Mouse (Mus musculus) left cerebral cortex, adult 8-10 months (tissue): ENCODE results near the gene Cdhr2. TPM values are rescaled to one million over a fixed set of nuclear protein-coding genes. Genes with fewer than 3 reads are reported as not detected.

Source experiments
- DNase-seq, 2 experiments: peaks; one replicate each; pipeline ENCODE4 v3.0.0; 2022; ENCODE audit warnings: low spot score in 2 of 2
- total RNA-seq, 4 experiments: library from RNA; stranded (reverse); gene quantifications; 2 replicates each; pipeline ENCODE4 v1.2.4; 2022

Gene Cdhr2
- total RNA-seq, 4 experiments from 2014 or later = 0.13 to 0.35 (median 0.25) TPM

- DNase-seq = no peak
These were observed 48.0 kb downstream of the Cdhr2 start for GRCm38 (mm10) chr13:54749061-54749863.

DNA sequence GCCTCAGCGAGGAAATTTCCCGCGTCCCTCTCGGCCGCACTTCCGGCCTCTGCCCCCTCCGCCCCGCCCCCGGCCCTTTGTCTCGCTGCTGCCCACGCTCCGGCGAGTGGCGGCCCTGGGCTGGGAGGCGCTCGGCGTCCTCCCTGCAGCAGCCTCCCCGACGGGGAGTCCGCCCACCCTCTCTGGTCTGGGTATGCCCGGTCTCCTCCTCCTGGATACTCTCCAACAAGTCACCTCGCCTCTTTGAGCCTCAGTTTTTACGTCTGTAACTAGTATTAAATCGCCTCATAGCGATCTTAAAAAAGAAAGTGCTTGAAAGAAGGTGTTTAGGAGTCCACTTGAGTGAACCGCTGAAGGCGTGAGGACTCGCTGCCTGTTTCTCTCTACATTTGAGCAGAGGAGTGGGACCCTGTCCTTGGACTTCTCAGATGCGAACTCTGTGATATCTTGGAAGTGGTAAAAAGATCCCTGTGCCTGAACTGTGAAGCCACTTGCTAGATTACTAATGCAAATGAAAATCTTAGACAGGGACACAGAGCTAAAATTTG, 48.7 kb downstream of the Cdhr2 start, which contains the start of gene Gprin1:
TSS of gene Gprin1 (minus strand) at position 11 of the 548 bp plus-strand sequence.
- no peak for DNase-seq

- no peak for DNase-seq
These were observed 49.4 kb downstream of the Cdhr2 start for GRCm38 (mm10) chr13:54750699-54751098.

DNA sequence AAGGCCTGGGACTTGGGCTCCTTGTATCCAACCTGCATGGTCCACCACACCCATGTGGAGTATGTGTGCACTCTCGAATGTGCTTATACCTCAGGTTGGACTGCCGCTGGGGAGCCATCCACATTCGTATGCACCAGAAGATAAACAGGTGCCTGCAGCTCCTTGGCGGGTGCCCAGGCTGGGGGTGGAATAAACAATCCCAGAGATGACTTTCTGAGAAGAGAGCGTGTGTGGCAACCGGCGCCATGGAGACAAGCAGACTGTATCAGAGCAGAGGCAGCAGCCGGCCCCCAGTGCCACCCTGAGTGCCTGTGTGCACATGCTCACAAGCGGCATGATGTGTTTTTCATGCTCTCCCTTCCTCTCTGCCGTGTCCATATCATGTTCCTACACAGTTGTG, 51.4 kb downstream of the Cdhr2 start:
- DNase-seq = peak; percentile 53 to 95

GRCm38 (mm10) chr13:54753733-54754132, 52.5 kb downstream of the Cdhr2 start:
- no peak for DNase-seq

DNA sequence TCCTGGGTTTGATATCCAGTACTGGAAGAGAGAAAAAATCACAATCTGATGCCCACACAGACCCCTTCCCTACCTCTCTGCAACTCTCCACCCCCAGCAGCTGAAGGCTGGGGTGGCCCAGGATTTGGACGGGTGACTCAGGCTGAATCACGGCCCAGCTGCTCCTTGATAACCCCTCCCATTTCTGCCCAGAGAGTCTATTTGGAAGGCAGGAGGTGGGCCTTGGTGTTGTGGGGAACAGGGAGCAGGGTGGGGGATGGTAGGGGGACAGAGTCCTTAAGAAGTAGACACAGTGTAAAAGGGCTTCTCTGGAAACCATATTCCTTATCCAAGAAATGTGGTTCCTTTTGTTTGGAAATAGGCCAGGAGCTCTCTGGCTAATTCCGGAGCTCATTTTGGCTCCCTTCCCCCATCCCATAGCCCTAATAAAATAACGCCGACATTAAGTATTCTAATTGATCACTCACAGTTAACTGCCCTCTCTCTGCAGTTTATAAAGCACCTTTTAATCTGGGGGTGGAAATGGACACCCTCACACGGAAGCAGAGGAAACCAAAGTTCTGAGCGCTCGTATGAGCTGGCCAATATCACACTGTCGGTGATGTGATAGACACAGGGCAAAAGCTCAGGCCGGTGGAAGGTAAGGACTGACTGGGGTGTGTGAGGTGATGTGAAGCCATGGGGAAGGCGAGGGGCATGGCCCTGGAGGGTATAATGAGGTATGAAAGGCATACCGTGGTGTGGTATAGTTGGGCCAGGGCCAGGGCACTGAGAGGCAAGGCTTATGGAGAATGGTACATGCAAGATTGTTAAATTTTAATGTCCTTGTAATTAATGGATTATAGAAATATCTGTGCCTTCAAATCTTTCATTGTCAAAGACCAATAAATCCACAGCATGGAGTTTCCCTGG, 53.2 kb downstream of the Cdhr2 start:
- peak in 1 of 2 experiments; percentile 9 for DNase-seq

- DNase-seq = peak in 1 of 2 experiments; percentile 24
These were observed 54.1 kb downstream of the Cdhr2 start for GRCm38 (mm10) chr13:54755201-54755830.

GRCm38 (mm10) chr13:54756156-54756712, 55.0 kb downstream of the Cdhr2 start:
- no peak for DNase-seq

DNA sequence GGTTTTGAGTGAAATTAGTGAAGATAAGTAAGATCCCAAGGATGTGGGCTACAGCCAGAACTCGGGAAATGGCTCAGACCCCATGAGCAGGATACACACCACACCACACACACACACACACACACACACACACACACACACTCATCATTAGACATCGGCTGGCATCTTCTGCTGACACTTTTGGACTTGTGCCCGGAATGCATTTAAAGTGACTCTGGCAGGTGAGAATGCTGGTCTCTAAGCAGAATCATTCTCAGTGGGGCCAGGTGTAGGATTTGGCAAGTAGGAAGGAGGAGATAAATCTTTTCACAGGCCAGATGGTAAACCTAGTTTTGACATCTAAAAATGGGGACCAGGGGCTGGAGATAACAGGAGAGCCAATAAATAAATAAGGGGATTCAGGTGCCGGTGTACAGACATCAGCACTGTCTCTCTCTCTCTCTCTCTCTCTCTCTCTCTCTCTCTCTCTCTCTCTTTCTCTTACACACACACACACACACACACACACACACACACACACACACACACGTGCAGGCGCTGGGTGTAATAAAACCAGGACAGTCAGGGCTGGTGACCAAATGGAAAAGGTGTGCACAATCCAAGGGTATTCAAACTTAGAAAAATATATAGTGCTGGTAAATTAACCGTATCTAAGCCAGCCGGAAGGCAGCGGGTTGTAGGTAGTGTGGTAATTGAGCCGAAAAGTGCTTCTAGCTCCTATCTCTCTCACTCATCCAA, 56.0 kb downstream of the Cdhr2 start:
- peak; percentile 19 to 62 for DNase-seq

GRCm38 (mm10) chr13:54758045-54758755, 56.9 kb downstream of the Cdhr2 start:
- peak; percentile 77 to 91 for DNase-seq

DNA sequence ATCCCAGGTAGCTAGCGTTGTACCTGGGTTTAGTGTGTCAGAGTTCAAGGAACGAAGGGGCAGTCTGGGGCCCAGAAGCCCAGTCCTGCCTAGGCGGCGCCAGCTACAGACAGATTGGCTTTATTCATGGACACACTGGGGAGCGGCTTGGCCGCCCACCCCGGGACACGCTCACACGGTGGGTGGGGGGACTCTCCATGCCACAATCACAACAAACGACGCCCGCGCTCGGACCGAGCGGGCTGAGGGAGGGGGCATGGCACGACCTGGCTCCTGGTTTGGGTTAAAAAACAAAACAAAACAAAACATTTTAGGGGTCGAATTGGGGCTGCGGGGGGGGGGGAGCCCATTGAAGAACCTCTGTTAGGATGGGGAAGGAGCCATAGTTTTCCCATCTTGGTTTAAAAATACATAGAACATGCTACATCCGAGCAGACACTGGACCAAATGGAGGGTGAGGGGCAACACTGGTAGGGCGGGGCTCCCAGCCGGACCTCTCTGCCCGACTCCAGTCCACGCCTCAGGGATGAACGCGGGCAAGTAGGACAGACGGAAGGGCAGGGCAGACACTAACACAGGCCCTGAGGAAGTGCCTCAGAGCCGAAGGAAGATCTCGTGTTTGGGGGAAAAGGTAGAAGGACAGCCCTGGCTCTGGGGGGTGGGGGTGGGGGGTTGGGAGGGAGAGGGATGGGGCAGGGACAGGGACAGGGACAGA, 57.7 kb downstream of the Cdhr2 start:
- peak in 1 of 2 experiments; percentile 7 for DNase-seq

DNA sequence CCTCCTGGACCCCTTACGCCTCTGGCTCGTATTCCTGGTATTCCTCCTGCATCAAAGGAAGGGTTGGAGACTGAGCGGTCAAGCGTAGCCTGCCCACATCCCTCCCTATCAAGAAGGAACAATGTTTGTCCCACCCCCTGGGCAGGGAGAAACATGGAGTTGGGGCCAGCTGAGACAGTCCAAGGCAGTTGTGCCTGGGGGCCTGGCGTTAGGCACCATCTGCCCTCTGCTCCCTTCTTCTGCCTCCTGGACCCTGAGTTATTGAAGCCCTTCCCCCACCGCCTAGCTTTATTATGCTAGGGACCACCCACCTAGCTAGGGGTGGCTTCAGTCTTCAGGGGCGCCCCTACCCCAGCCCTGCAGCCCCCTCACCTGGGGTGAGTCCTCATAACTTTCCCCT, 58.2 kb downstream of the Cdhr2 start:
- no peak for DNase-seq

GRCm38 (mm10) chr13:54760164-54760795, 59.0 kb downstream of the Cdhr2 start:
- DNase-seq = peak; percentile 54 to 96

DNA sequence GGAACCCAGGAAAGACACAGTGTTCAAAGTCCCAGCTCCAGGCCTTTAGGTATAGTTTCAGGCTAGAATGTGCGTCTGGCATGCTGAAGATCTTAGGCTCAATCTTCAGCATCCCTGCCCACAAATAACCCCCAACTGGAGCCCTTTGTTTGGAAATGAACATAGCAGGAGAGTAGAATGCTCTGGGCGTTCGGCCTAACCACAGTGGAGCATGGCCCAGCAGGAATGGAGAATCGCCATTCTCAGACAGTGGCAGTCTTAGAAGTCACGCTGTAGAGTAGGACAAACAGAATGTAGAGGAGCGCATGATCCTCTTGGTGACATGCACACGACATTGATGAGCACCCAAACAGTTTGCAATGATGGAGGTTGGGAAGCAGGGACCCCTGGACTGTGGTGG, 59.6 kb downstream of the Cdhr2 start:
- no peak for DNase-seq

DNA sequence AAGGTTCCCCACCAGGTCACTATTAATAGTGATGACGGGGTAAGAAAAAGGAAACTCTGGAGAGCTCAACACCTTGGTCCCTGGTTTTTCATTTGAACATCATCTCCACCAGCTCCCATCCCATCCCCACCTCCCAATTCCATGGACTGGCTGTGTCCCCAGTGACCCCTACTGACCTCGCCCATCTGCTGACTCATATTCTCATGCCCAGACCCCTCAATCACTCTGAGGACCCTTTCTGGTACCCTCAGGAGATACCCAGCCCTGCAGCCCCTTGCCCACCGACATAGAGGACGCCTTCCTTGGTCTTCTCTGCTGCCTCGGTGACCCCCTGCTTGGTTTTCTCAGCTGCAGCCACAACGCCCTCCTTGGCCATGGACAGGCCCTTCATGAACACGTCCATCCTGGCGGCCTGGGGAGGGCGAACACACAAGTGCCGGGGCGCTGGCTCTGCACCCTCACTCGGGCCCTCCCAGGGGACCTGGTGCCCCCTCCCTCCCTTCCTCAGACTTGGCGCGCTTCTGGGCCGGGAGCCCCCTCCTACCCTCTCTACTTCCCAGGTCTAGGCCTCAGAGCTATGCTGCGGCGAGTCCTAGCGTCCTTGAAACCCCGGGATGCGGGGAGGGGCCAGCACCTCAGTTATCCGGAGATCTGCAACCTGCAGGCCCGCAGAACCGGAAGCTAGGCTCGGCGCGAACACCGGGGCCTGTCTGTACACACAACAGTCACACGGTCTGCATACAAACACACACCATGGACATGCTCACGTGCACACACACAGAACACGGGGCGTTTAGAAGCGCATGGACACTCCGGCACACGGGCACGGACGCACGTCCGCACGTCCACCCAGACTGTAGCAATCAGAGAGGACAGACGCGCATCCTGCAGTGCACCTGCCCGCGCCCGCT, 64.3 kb downstream of the Cdhr2 start:
- peak in 1 of 2 experiments; percentile 40 for DNase-seq

DNA sequence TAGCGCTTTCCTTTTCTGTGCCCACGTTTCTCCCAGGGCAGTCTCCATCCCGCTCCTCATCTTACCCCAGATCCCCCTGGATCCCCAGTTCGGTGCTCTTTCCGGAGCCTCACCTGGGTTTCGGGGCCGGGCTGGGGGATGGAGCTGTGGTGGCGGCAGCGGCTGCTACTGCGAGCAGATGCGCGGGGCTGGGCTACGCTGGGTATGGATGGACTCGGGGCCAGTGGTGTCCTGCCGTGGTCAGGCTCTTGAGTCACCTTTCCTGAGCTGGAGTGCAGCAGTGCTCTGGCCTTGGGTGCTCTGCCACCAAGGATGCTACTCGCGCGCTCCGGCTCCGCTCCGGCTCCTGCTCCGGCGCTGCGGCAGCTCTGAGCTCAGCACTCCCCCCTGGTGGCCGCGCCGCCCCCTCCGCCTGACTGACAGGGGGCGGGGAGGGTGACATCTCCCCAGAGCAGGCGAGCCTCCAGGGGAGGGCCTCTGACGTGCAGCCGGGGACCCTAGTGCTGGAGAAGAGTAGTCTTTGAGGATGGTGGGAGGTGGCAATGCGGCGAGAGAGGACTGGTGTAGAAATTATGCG, 65.0 kb downstream of the Cdhr2 start, which contains the start of gene Sncb:
TSS of gene Sncb (minus strand) at position 404 of the 577 bp plus-strand sequence.
- DNase-seq = peak; percentile 68 to 77

GRCm38 (mm10) chr13:54767012-54767411, 65.8 kb downstream of the Cdhr2 start:
- DNase-seq = no peak
